Mouse (Mus musculus) layer of hippocampus, postnatal 25 days (tissue): ENCODE measurements at regions not wholly inside any gene's neighbourhood (a gene's known extent, or its start where the extent isn't known, plus 50 kb on each side); places are given as distances from the start of the nearest gene placed in this dataset.
"Not testable (repeated sequence)": the region's sequence is repeated elsewhere in the genome, so short reads cannot be mapped to it uniquely, and the experiment has no call there.

Experiments
- DNase-seq, 2 experiments: peaks; one replicate each; pipeline ENCODE4 v3.0.0; 2022; ENCODE audit warnings: mixed read lengths in 2 of 2, low spot score in 1 of 2; ENCODE audit errors: extremely low spot score in 1 of 2

DNA sequence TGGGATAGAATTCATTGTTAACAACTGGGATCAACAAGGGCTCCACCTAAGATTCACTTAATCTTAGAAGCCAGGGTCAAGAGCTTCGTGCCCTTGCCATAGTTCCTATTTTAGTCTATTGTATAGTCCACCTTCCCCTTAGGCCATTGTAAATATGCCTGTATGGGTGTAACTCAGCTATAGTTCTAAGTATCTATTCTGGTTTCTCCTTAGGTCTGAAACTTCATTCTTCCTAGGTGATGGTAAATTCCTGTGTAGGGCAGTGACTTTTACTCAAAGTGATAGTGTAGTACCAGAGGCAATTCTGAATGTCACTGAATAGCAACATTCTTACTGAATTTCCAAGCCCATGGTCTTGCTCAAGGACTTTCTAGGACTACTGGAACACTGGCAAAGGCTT, 989.4 kb downstream of the Ankrd7 start:
- not testable (repeated sequence) for DNase-seq

DNA sequence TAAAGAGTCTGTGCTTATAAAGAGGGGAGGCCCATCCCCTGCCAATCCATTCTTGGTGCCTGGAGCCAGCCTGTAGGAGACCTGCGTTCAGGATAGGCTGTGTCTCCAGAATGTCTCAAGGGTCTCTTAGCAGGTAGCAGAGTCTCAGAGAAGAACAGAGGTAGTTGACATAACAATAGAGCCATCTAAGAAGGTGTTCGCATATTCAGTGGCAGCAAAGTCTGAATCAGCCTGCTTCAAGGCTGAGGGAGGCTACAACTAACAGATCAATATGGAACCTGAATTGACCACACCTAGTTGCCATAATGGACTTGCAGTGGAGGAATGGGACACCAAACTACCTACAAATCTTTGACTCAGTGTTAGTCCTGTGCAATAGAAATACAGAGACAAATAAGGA, 998.0 kb downstream of the Ankrd7 start:
- no peak for DNase-seq

- DNase-seq: peak in 1 of 2 experiments; percentile 45
These were observed 1003.6 kb downstream of the Ankrd7 start for GRCm38 (mm10) chr6:19869697-19870096.

DNA sequence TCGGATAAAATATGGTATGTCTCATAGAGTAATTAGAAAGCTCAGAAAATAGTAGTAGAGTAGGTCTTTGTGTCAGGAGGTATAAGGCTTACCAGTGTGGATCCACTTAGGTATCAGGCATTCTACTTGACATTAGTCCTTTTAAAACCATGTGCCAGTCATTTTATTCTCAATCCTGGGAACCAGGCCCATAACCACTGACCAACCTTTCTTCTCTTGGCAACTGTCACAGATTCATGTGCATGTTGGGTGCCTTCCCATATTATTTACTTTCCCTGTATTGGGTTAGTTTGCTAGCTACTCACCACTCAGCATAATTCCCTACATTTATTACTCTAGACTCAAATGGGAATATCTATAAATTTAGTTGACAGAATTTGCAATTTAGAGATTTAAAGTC, 1045.1 kb downstream of the Ankrd7 start:
- no peak for DNase-seq

DNA sequence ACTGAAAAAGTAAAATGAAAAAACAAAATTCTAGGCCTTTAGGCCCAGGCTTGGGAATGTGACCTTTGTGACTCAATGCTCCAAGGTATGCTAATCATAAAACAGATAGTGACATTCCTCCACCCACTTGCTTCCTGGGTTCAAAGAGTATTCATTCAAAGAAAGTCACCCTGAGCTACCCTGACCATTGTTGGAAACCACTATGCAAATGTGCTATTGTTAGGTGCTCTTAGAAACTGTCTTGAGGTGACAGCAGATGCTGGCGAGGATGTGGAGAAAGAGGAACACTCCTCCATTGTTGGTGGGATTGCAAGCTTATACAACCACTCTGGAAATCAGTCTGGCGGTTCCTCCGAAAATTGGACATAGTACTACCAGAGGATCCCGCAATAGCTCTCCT, 1075.7 kb downstream of the Ankrd7 start:
- DNase-seq: not testable (repeated sequence)

- no peak for DNase-seq
These were observed 1078.2 kb downstream of the Ankrd7 start for GRCm38 (mm10) chr6:19944334-19944733.

DNA sequence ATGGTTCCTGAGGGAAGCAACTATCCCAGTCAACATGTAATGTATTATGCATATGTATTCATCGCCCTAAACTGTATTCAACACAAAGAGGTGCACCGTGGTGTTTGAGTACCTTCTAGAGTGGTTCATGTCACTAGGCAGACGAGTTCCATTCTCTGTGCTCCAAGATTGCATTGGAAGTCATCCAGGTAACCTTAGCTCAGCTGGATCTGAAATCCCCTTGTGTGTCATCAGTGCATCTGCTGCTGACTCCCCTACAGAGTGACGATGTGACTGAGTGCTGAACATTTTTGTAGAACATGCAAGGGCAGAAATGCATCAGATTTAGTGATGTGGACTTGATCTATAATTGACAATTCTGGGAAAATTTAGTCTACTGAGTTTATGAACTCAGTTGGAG, 1079.6 kb downstream of the Ankrd7 start:
- DNase-seq: no peak

- DNase-seq: no peak
These were observed 1109.8 kb downstream of the Ankrd7 start for GRCm38 (mm10) chr6:19975898-19976297.

DNA sequence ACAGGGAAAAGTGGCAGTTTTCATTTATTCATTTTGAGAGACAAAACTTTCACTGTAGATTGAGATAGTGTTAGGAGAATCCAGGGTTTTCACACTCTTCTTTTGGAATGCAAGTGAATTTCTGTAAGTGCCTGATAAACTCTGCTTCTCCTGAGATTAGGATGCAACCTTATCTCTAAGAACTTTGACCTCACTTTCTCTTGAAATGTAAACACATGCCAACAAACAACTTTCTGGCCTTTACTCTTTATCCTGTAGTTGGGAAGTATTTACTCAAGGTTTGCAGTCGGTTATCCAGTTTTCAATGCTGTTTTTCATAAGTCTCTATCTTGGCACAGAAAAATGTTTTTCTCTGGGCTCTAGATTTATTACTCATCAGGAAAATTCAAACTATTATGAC, 1125.7 kb downstream of the Ankrd7 start:
- no peak for DNase-seq

- no peak for DNase-seq
These were observed 1162.3 kb downstream of the Ankrd7 start for GRCm38 (mm10) chr6:20028466-20028865.

GRCm38 (mm10) chr6:20037769-20038168, 1171.7 kb downstream of the Ankrd7 start:
- DNase-seq: no peak

- no peak for DNase-seq
These were observed 1136.6 kb upstream of the Kcnd2 start for GRCm38 (mm10) chr6:20078666-20079065.

DNA sequence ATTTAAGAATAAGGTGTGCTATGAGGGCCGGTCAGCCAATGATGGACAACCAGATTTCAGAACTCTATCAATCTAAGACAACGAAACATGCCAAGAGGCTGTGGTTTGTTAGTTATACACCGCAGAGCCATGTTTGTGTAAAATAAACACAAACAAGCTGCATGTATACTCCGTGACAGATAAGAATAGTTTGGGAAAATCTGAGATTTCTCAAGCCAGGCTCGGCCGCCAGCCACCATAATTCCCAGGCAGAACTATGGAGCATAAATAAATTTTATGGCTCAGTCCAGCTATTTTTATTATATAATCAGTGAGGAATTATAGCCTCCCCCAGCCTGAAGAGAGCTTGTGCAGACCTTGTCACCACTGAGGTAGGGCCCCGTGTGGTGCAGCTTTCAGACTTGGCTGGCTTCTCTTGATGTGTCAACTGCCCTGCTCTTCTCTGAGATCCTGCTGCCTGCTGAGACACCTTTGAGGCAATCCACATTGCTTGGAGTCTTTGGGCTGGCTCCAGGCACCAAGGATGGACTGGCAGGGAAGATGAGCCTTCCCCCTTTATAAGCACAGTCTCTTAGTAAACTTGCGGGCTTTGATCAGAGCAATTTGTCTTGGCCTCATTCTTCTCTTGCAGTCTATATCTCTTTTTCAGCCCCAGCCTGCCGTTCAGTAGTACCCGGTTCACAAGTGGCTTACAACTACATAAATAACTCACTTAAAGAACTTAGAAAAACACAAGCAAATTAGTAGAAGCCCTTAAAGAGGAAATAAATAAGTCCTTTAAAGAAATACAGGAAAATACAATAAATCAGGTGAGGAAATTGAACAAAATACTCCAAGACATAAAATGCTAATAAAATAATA, 1123.0 kb upstream of the Kcnd2 start:
- no peak for DNase-seq

DNA sequence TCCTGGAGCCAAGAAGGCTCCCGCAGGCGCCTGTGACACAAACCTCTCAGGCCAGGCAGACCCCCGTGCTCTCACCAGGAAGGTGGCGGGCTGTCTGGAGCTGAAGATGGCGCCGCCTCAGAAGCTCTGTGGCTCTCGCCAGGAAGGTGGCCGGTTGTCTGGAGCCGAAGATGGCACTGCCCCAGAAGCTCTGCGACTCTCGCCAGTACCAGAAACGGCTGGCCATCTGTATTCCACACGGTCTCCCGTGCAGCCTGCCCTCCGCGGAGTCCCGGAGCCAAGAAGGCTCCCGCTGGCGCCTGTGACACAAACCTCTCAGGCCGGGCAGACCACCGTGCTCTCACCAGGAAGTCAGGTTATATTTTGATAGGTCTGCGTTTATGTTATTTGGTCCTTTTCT, 1081.3 kb upstream of the Kcnd2 start:
- DNase-seq: not testable (repeated sequence)

- no peak for DNase-seq
These were observed 1077.8 kb upstream of the Kcnd2 start for GRCm38 (mm10) chr6:20137546-20137945.
